Mouse (Mus musculus) ZHBTc4 (cell line): ENCODE data around the gene Rtl8a.
"Not testable (repeated sequence)": the region's sequence is repeated elsewhere in the genome, so short reads cannot be mapped to it uniquely, and the experiment has no call there.

ENCODE experiments used
- DNase-seq: peaks from one replicate; pipeline ENCODE4 v3.0.0-alpha.2; 2011; ENCODE audit warnings: low read depth, low spot score

Rtl8a gene

DNA sequence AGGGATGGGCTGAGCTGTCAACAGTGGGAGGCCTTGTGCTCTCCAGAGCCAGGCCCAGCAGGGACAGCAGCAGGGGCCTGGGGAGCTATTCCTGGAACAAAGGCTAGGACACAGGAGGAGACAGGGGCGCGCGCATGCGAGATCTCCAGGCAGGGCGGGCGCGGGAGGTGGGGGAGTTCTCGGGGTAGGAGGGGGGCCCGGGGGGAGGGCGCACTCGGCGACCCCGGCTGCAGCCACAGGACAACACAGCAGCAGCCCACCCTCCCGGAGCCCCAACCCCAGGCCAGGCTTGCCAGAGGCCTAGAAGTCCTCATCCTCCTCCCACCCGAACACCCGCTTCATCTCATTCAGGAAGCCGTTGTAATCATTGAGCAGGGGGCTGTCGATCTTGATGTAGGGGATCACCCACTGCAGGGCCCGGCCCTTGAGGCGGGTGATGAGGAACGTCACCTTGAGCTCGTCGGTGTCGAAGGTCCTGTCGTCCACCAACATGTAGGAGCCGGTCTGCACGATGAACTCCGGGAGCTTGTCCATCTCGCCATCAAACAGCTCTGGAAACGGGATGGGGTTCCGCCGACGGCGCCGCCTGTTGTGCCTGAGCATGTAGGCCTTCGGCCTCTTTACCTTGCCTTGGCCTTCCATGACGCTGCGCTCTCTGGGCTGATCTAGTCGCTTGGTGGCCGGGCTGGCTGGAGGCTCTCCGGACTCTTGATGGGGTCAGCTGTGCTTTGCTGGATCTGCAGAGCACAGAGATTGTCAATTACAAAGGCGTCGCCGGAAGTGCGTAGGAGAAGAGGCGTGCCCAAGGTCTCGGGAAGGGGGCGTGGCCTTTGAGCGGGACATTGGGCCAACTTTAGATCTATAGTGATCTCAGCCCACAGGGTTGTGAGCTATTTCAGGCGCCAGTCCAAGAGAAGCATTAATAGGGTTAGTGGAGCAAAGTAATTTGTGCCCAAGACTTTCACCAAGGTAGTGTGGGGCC, at the start of gene Rtl8a:
Rtl8a (minus strand) TSS at position 703 of the 982 bp plus-strand sequence.
- peak; percentile 82 for DNase-seq

- DNase-seq: no peak
Observed at GRCm38 (mm10) chrX:53693141-53693540, 49.7 kb upstream of the Rtl8a start.

DNA sequence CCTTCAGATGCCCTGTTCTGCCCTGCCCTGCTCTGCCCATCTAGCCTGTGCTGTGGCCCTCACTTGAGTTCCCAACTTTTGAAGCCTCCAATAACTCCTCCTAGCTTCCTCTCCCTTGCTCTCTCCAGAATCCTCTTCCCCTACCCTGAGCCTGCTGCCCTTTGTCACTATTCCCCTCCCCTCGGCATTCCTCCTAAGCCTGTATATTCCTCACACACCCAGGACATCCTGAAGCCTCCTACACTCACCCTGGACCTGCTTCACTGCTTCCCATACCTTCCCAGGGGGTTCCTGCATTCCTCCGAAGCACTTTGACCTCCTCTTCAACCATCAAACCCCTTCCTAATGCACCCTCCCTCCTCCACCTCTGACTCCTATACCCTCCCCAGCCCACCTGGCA, 48.6 kb upstream of the Rtl8a start:
- no peak for DNase-seq

GRCm38 (mm10) chrX:53684676-53685075, 41.2 kb upstream of the Rtl8a start:
- DNase-seq: not testable (repeated sequence)

GRCm38 (mm10) chrX:53682650-53683049, 39.2 kb upstream of the Rtl8a start:
- not testable (repeated sequence) for DNase-seq

DNA sequence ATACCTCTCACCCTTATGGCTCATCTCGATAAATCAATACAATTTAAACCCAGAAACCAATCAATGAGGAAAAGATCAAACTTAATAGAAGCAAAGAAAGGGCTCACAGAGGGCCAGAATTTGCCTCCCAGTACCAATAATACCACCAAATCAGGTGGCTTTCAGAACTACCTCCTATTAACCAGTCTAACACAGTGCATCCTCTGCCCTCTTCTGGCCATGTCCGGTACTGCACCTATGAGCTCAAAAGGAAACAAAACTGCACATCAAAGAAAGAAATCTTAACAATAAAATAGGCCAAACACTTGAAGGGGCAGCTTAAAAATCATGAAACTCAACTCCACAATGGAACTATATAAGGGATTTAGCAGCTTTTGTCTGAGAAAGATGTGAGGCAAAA, 33.5 kb upstream of the Rtl8a start:
- not testable (repeated sequence) for DNase-seq

DNA sequence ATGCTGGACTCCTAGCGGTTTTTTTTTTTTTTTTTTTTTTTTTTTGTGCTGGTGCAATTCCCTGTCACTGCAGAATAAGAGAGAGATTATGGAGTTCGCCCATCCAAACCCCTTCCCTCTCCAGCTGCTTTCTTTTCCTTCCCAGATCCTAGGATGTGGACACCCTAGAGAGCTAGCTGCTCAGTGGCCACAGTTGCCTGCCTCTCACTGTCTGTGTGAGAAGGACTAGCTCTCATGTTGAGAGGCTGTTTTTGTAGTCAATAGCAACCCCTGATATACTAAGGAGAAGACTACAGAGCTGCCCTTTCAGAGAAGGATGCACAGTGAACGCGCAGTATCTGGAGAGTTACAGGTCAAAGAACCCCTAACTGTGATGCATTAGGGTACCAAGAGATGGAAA, 27.2 kb upstream of the Rtl8a start:
- not testable (repeated sequence) for DNase-seq

DNA sequence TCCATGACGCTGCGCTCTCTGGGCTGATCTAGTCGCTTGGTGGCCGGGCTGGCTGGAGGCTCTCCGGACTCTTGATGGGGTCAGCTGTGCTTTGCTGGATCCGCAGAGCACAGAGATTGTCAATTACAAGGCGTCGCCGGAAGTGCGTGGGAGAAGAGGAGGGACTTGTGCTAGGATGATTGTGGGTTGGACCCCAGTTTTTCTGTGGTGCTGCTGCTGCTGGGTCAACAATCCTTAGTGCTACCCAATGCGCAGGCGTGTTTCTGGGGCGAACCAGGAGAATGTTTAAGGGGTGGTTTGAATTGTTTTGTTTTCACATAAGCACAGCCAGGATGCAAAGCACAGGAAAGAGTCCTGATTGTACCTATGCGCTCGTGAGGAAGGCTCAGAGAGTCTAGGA, 26.8 kb upstream of the Rtl8a start, which contains the start of gene Rtl8b:
Rtl8b (minus strand) TSS at position 115 of the 400 bp plus-strand sequence.
- peak; percentile 69 for DNase-seq

- DNase-seq: not testable (repeated sequence)
Observed at GRCm38 (mm10) chrX:53669557-53670270, 26.2 kb upstream of the Rtl8a start.

DNA sequence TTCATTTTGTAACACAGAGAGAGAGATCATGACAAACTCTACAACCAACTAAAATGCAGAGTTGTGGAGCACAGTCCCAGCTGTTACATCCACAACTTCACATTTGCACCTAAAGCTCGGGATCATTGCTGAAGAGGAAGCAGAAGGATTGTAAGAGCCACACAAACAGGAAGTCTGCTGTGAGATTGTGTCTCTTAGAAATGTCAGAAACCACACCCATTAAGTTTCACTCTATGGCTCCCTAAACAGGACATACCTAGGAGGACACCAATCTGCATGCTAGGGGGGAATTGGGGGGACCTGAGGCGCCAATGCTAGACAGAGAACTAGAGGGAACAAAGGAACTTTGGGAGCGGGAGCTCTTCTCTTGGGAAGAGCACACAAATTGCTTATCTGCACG, 9.4 kb upstream of the Rtl8a start:
- not testable (repeated sequence) for DNase-seq

- peak; percentile 8 for DNase-seq
Observed at GRCm38 (mm10) chrX:53645885-53646284, 2.4 kb upstream of the Rtl8a start.

DNA sequence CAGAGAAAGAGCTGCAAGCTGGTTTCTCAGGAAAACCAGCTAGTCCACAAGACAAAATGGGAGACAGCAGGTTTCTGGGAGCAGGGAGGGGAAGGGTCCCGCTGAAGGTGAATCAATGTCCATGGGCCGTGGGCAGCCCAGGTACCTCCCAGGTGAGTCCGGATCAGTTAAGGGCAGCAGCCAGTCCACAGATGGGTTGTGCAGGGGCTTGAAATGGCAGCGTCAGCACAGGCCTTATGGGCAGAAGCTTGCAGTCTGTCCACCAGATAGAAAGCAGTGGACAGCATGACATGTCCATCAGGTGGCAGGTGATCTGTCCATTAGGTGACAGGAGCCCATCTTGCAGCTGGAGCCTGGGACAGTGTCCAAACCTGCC, 890 bp downstream of the Rtl8a start:
- DNase-seq: not testable (repeated sequence)

DNA sequence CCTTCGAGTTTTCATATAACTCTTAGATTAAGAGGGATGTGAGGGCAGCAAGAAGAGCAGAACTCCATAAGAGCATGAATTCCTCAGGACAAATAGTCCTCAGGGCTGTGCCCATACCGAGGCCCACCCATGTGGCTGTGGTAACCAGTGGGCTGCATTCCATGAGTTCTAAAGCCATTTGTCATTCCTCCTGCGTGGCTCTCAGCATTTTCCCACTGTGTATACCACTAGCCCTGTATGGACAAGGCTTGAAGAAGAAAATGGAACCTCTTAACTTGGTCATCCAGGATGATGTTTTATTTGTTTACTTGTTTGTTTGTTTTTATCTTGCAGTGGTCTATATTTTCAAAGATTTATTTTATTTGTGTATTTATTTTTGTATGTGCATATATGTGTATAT, 5.4 kb downstream of the Rtl8a start:
- DNase-seq: not testable (repeated sequence)

DNA sequence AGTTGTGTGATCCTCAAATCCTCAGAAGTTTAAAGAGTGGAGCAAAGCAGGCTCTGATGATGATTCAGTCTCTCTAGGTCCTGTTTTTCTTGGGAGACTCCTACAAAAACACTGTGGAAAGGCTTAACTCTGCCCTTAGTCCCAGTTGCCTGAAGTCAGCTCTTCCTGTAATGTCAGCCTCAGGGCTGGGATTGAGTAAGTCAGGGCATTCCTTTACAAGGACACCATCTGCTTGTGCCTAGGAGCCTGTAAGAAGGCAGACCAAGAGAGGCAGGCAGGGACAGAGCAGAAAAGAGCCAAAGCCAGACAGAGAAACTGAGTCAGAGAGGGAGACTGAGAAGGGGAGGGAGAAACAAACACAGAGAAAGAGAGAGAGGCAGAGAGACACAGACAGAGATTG, 32.1 kb downstream of the Rtl8a start:
- DNase-seq: not testable (repeated sequence)

DNA sequence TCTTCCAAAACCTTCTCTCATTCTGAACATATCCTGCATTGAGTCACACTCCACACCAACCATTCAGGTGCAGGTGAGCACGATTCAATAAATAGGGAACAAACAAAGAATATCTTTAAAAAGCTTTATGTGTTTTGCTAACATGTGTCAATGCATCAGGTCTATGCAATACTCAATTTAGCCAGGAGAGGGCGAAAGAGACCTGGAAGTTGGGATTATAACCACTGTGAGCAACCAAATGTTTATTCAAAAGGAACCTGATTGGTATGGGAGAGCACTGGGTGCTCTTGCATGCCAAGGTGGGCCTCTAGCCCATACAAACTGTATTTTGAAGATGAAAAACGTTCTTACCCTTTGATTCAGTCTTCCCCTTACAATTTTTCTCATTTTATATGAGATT, 32.9 kb downstream of the Rtl8a start:
- peak; percentile 64 for DNase-seq

GRCm38 (mm10) chrX:53608879-53609278, 34.6 kb downstream of the Rtl8a start, which contains the start of gene Gm14597:
TSS of gene Gm14597 (minus strand) at chrX:53608979.
- not testable (repeated sequence) for DNase-seq

DNA sequence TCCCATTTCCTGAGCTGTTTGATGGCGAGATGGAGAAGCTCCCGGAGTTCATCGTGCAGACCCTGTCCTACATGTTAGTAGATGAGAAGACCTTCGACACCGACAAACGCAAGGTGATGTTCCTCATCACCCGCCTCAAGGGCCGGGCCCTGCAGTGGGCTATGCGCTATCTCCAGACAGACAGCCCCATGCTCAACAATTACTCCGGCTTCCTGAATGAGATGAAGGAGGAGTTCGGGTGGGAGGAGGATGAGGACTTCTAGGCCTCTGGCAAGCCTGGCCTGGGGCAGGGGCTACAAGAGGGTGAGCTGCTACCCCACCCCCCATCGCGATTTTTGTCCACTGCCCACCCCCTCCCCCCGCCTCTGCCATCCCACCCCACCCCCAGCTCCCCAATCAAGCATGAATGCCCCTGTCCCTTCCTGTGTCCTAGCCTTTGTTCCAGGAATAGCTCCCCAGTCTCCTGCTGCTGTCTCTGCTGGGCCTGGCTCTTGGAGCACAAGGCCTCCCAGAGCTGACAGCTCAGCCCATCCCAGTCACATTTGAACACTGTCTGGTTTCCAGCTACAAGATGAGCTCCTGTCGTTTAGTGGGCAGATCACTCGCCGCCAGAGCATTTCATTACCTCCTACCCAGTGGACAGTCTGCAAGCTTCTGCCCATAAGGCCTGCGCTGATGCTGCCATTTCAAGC, 35.2 kb downstream of the Rtl8a start:
- peak; percentile 6 for DNase-seq

- peak; percentile 61 for DNase-seq
Observed at GRCm38 (mm10) chrX:53607242-53608121, 36.0 kb downstream of the Rtl8a start, which contains the start of gene Rtl8c. TSS of gene Rtl8c (plus strand) at chrX:53608032.

DNA sequence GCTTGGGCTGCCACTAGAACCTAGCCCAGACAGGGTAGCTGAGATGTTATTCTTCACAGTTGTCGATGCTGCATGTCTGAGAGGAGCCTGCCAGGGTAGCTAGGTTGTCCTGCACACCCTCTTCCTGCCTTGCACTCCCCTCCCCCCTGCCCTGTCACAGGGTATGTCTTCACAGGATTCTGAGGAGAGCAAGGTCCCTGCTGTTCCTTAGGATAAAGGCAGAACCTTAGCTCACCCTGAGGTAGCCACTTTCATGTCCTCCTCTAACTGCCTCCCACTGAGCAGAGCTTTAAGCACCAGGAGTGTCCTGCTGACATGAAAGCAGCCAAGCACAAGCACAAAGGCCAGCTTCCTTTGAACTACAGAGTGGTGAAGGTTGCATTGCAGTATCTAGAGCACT, 37.3 kb downstream of the Rtl8a start:
- DNase-seq: peak; percentile 64

GRCm38 (mm10) chrX:53599993-53600392, 43.5 kb downstream of the Rtl8a start:
- DNase-seq: not testable (repeated sequence)
